Mouse (Mus musculus) brain, embryonic 14.5 days (tissue): Measurements from ENCODE around the gene Abcc2.

ENCODE experiments used
- CTCF ChIP-seq: fragments of 200-500 bp; IDR thresholded peaks from 2 replicates; pipeline ENCODE4 v1.5.1; 2012; ENCODE audit warnings: inconsistent platforms, mild to moderate bottlenecking, moderate library complexity, borderline replicate concordance; ENCODE audit not compliant: insufficient read depth, insufficient read length; ENCODE audit errors: extremely low read depth
- POLR2A ChIP-seq: fragments of 200-500 bp; IDR thresholded peaks from 2 replicates; pipeline ENCODE4 v1.6.1; 2012; ENCODE audit warnings: mild to moderate bottlenecking, inconsistent platforms, borderline replicate concordance; ENCODE audit not compliant: poor library complexity, insufficient read depth, insufficient read length, severe bottlenecking; ENCODE audit errors: extremely low read depth

- no peak for TF ChIP-seq CTCF
- no peak for TF ChIP-seq POLR2A
Observed at GRCm38 (mm10) chr19:43851996-43852630, 70.1 kb downstream of the Abcc2 start.
